Mouse (Mus musculus) adrenal gland, postnatal 14 days (tissue): Measurements from ENCODE around the gene Olfr866. TPM values are rescaled to one million over a fixed set of nuclear protein-coding genes. Genes with fewer than 3 reads are reported as not detected.

Experiments used
- DNase-seq: peaks from one replicate; pipeline ENCODE4 v3.0.0; 2021; ENCODE audit warnings: mixed read lengths
- long read RNA-seq, 2 experiments: library from polyadenylated mRNA; stranded (forward); transcript quantifications; one replicate each; pipeline ENCODE4 v2.0.0; 2021
- microRNA-seq, 2 experiments: library from miRNA; unstranded; fragments of <30 nt; microRNA quantifications; one replicate each; pipeline ENCODE4 v1.2.0; 2021
- total RNA-seq: library from RNA; stranded (reverse); gene quantifications from 2 replicates; pipeline ENCODE4 v1.2.3, GENCODE M21; 2021

Gene Olfr866
- not detected in 2 replicates for total RNA-seq
- long read RNA-seq, experiment 1: 0 reads
- long read RNA-seq, experiment 2: 0 reads

GRCm38 (mm10) chr9:20027935-20028334, at the start of gene Olfr866:
Gene Olfr866 (minus strand): TSS chr9:20028035.
- no peak for DNase-seq

GRCm38 (mm10) chr9:20073523-20074177, 45.8 kb upstream of the Olfr866 start:
- DNase-seq: peak; percentile 4

- DNase-seq: no peak
These were observed 43.5 kb upstream of the Olfr866 start for GRCm38 (mm10) chr9:20071291-20071690.

- DNase-seq: no peak
These were observed 42.4 kb upstream of the Olfr866 start for GRCm38 (mm10) chr9:20070236-20070635.

DNA sequence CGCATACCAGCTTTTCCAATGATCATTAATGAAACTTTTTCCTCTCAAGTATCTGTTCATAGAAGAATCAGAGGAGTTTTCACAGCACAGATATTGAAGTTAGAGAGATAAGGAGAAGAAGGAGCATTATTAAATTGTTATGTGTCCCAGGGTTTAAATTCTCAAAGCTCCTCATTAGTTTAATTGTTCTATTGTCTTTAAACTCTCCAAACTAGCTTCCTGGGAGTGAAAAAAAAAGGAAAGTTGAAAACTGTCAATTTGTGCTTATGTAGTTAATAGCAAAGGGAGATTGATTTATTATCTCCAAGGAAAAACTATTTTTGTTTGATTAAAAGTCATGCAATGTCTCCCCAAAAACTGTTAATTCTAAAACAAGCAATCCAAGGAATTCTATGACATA, 29.6 kb upstream of the Olfr866 start, which contains the start of gene Olfr867:
TSS of gene Olfr867 (minus strand) at position 101 of the 400 bp plus-strand sequence.
- no peak for DNase-seq

DNA sequence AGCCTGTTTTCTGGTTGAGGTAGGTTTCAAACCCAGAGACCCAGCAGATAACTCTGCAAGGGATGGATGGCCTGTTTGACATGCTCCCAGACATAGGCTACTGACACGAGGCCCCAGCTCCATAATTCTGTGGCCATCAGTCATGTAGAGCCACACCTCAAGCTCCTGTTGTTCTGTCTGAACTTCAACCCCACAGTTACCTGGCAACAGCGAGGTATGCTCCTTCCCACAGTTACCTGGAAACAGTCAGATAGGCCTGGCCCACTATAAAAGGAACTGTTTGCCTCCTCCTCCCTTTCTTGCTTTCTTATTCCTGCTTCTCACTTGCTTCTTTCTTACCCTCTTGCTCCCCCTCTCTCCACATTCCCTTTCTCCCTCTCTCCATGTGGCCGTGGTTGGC, 20.1 kb upstream of the Olfr866 start:
- no peak for DNase-seq

Small RNA genes lying within 50 kb of the gene (microRNA-seq; reads per million reads assigned to microRNA genes)
- gene Gm26231 (0 reads per million in 2 experiments), gene Gm44395 (0 reads per million in 2 experiments)

Other genes starting within 250 kb of the Olfr866 start
- gene Olfr58, start 247.8 kb downstream of the Olfr866 start, total RNA-seq: not detected in 2 replicates
- gene Olfr859, start 223.1 kb downstream of the Olfr866 start, total RNA-seq: not detected in 2 replicates
- gene Olfr860, start 178.3 kb downstream of the Olfr866 start, total RNA-seq: not detected in 2 replicates
- gene Olfr862, start 140.0 kb downstream of the Olfr866 start, total RNA-seq: not detected in 2 replicates
- gene Olfr77, start 111.2 kb downstream of the Olfr866 start, total RNA-seq: not detected in 2 replicates
- gene Olfr867, start 29.5 kb upstream of the Olfr866 start, total RNA-seq: not detected in 2 replicates
- not detected in 2 replicates for gene Olfr868, start 70.6 kb upstream of the Olfr866 start, total RNA-seq
- not detected in 2 replicates for gene Olfr869, start 101.0 kb upstream of the Olfr866 start, total RNA-seq
- gene Olfr870, start 146.0 kb upstream of the Olfr866 start, total RNA-seq: not detected in 2 replicates
- gene Olfr871, start 184.2 kb upstream of the Olfr866 start, total RNA-seq: not detected in 2 replicates
- gene Olfr872, start 209.1 kb upstream of the Olfr866 start, total RNA-seq: not detected in 2 replicates